Mouse (Mus musculus): ENCODE results near the gene Fam50b.

DNA sequence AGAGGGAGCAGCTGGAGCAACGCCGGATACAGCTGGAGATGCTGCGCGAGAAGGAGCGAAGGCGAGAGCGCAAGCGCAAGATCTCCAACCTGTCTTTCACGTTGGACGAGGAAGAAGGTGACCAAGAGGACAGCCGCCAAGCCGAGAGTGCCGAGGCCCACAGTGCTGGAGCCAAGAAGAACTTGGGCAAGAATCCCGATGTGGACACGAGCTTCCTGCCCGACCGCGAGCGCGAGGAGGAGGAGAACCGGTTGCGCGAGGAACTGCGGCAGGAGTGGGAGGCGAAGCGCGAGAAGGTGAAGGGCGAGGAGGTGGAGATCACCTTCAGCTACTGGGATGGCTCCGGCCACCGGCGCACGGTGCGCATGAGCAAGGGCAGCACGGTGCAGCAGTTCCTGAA is 12.2 kb downstream of the Fam50b start:
- TF ChIP-seq GATA1 (IDR thresholded peaks at IDR 0.05; ENCODE audit: borderline replicate concordance, low read length): no peak
- TF ChIP-seq FLI1 (IDR thresholded peaks at IDR 0.05; ENCODE audit: low read length): no peak

Measured in megakaryocyte, embryonic 14.5 days (primary cell).